22 mouse cellular contexts compared by ENCODE assay signal in the genomic region with DNA sequence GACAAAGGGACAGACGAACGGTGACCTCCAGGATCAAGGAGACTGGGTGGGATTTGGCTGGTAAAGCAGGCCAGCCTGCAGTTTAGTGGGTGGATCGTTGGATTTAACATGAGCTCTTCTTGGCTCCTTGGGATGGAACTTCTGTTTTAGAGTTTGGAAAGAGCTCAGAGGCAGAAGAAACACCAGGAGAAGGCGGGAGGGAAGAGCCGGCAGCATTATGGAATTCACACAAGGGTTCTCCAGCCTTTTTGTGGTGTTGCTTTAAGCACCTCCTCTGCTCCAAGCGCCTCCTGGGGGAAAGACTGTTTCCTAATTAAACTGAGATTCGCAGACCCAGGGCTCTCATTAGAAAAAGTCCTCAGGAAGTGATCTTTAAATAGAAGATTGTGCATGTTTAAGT.
"Had no signal": no experiment of that assay in that cellular context is flagged by ENCODE, and none has a peak within 500 bp of the region (broad histone marks: within the 10 kb centered on the region; RNA-seq: fewer than 3 reads in every experiment).

No protein-coding gene starts in this region.

- H3K27me3 ChIP-seq: neural tube, embryonic 15.5 days; stomach, embryonic 15.5 days had no signal

- H3K9ac ChIP-seq: liver, postnatal 0 days; lung, embryonic 15.5 days; midbrain, embryonic 12.5 days; neural tube, embryonic 13.5 days; neural tube, embryonic 15.5 days; stomach, embryonic 15.5 days had no signal

- H3K4me3 ChIP-seq: lung, embryonic 15.5 days; midbrain, embryonic 10.5 days; midbrain, embryonic 12.5 days; myocyte; neural tube, embryonic 13.5 days; neural tube, embryonic 15.5 days; stomach, embryonic 15.5 days had no signal

- H3K36me3 ChIP-seq: lung, embryonic 15.5 days; midbrain, embryonic 10.5 days; midbrain, embryonic 12.5 days; neural tube, embryonic 13.5 days; neural tube, embryonic 15.5 days; stomach, embryonic 15.5 days had no signal

- H3K4me2 ChIP-seq: lung, embryonic 15.5 days; midbrain, embryonic 12.5 days; neural tube, embryonic 13.5 days; neural tube, embryonic 15.5 days; stomach, embryonic 15.5 days had no signal

- ATAC-seq: liver, postnatal 0 days; lung, postnatal 0 days; midbrain, embryonic 16.5 days had no signal

- H3K4me1 ChIP-seq: lung, embryonic 15.5 days; midbrain, embryonic 10.5 days; midbrain, embryonic 12.5 days; neural tube, embryonic 13.5 days; neural tube, embryonic 15.5 days; stomach, embryonic 15.5 days had no signal

- H3K9me3 ChIP-seq: lung, embryonic 15.5 days; midbrain, embryonic 10.5 days; midbrain, embryonic 12.5 days; neural tube, embryonic 13.5 days; neural tube, embryonic 15.5 days; stomach, embryonic 15.5 days had no signal

- DNase-seq: liver, postnatal 0 days; lung, adult 2 months; lung, postnatal 4 days; midbrain, embryonic 14.5 days; retina, postnatal 1 day; right cerebral cortex, adult 18-20 months; right cerebral cortex, postnatal 25 days; right cerebral cortex, postnatal 4 days; spleen, adult 18-20 months; thymus, adult 2 months; thymus, postnatal 25 days; thymus, postnatal 4 days had no signal

- H3K27ac ChIP-seq: lung, embryonic 15.5 days; midbrain, embryonic 10.5 days; midbrain, embryonic 12.5 days; neural tube, embryonic 13.5 days; neural tube, embryonic 15.5 days; stomach, embryonic 15.5 days; stomach, postnatal 0 days had no signal
